Mouse (Mus musculus): Measurements from ENCODE around the gene Pcyt1a. TPM values are rescaled to one million over a fixed set of nuclear protein-coding genes. Genes with fewer than 3 reads are reported as not detected.

Gene Pcyt1a
- total RNA-seq, 2 experiments from 2014 or later: 39.6 to 42.7 TPM

DNA sequence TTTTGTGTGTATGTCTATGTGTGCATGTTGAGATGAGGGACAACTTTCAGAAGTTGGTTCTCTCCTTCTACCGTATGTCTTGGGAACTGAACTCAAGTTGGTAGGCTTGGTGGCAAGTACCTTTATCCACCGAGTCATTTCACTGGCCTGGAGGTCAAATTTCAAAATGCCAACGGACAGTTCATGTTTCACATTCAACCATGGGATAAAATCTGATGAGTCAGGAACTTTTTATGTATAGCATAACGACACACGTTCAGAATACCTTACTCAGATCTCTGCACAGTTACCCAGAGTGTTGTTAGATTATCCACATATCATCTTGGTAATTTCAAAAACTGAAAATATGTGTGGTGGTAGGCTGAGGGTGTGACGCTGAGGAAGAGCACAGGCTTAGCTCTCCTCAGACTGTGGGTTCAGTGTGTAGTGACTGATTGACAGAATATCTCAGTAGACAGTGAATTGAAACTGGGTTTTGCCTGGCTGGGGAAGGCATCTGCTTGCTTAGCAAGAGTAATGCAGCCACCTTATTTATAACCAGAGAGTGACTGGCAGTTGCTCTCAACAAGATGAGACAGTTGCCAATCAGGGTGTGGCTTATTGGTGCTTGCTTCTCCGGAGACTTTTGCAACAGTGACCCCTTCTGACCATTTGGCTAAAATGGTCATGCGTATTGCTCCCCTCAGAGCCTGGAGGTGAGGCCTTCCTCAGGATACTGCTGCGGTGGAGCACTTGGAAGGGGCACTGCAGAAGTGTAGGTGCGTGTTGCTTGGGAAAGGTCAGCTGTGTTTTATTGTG lies 27.1 kb downstream of the Pcyt1a start:
- peak; percentile 41 for TF ChIP-seq CTCF (IDR thresholded peaks at IDR 0.05)
- peak in 1 of 2 experiments; percentile 28 for DNase-seq (ENCODE audit: extremely low spot score in 1 of 2, low spot score in 2 of 2)
- H3K27ac ChIP-seq: no peak overlapping the region
- intact Hi-C loops (cut with DNase I): loop anchor here (5.0 kb wide), 1 partner anchor 195 kb away; no protein-coding TSS in a partner anchor
- no peak overlapping the region for H3K4me3 ChIP-seq

GRCm38 (mm10) chr16:32460518-32460917 lies 29.8 kb downstream of the Pcyt1a start:
- no peak; the same call in none of the 2 replicates for TF ChIP-seq CTCF (IDR thresholded peaks at IDR 0.05)
- H3K4me3 ChIP-seq: no peak overlapping the region
- intact Hi-C loops (cut with DNase I): no loop called here

DNA sequence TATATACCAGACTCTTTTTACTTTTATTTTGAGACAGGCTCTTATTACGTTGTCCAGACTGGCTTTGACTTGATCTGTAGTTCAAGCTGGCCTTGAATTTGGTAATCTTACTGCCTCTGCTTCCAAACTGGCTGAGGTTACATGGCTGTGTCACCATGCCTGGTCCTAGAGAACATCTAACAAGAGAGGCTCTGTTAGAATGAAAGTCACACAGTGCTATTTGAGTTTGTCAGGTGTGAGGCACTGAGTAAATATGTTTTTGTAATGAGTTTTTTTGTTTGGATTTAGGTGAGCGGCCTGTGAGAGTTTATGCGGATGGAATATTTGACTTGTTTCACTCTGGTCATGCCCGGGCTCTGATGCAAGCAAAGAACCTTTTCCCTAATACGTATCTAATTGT lies 31.0 kb downstream of the Pcyt1a start:
- H3K27ac ChIP-seq: no peak overlapping the region
- no peak overlapping the region for H3K4me3 ChIP-seq
- no peak for DNase-seq (ENCODE audit: extremely low spot score in 1 of 2, low spot score in 2 of 2)
- TF ChIP-seq CTCF (IDR thresholded peaks at IDR 0.05): no peak
- intact Hi-C loops (cut with DNase I): no loop called here

More at GRCm38 (mm10) chr16:32460518-32460917, 29.8 kb downstream of the Pcyt1a start:
- no peak overlapping the region for H3K27ac ChIP-seq
- no peak for DNase-seq (ENCODE audit: extremely low spot score in 1 of 2, low spot score in 2 of 2)

DNA sequence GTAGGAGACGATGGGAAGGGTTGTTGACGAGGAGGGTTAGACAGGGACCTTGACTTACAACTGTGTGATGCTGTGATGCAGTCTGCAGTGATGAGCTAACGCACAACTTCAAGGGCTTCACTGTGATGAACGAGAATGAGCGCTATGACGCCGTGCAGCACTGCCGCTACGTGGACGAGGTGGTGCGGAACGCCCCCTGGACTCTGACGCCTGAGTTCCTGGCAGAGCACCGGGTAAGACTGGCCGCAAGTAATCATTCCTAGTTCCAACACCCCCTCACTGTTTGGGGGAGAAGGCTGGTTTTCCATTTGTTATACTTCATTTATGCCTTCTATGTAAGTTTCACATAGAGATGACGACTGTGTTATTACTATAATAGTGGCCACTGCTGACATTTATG lies 32.2 kb downstream of the Pcyt1a start:
- no peak for DNase-seq (ENCODE audit: extremely low spot score in 1 of 2, low spot score in 2 of 2)
- intact Hi-C loops (cut with DNase I): no loop called here
- no peak overlapping the region for H3K27ac ChIP-seq
- no peak overlapping the region for H3K4me3 ChIP-seq
- TF ChIP-seq CTCF (IDR thresholded peaks at IDR 0.05): no peak

GRCm38 (mm10) chr16:32463426-32463825 lies 32.7 kb downstream of the Pcyt1a start:
- intact Hi-C loops (cut with DNase I): no loop called here
- TF ChIP-seq CTCF (IDR thresholded peaks at IDR 0.05): no peak
- no peak overlapping the region for H3K4me3 ChIP-seq
- no peak for DNase-seq (ENCODE audit: extremely low spot score in 1 of 2, low spot score in 2 of 2)
- H3K27ac ChIP-seq: no peak overlapping the region

DNA sequence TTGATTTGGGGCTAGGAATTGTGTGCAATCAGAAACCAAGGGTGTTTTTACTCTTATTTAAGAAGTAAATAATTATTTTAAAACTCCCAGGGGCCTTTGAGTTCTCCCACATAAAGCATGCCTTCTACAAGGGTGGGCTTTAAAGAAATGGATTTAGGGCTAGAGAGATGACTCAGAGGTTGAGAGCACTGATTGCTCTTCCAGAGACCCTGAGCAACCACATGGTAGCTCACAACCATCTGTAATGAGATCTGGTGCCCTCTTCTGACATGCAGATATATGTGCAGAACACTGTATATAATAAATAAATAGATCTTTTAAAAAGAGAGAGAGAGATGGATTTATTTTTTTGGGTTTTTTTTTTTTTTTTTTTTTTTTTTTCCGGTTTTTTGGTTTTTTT lies 34.2 kb downstream of the Pcyt1a start:
- TF ChIP-seq CTCF (IDR thresholded peaks at IDR 0.05): no peak; the same call in 1 of the 2 replicates
- intact Hi-C loops (cut with DNase I): no loop called here
- no peak for DNase-seq (ENCODE audit: extremely low spot score in 1 of 2, low spot score in 2 of 2)
- Histone ChIP-seq H3K4me3 (no peak overlapping the region), H3K27ac (no peak overlapping the region)

DNA sequence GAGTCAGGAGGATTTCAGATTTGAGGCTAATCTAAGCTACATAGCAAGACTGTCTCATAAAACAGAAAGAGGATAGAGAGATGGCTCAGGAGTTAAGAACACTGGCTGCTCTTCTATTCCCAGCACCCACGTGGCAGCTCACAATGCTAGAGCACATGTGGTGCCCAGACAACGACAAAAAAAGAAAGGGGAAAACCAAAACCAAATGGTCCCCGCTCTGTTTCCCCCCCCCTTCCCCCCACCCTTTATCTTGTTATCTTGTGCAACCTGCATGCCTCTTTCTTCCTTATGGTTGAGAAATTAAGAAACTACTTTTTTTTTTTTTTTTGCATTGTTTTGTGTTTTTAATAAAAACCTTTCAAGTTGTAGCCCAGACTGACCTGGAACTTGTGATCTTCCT lies 37.8 kb downstream of the Pcyt1a start:
- no peak overlapping the region for H3K4me3 ChIP-seq
- intact Hi-C loops (cut with DNase I): no loop called here
- no peak for DNase-seq (ENCODE audit: extremely low spot score in 1 of 2, low spot score in 2 of 2)
- no peak for TF ChIP-seq CTCF (IDR thresholded peaks at IDR 0.05)
- H3K27ac ChIP-seq: no peak overlapping the region

DNA sequence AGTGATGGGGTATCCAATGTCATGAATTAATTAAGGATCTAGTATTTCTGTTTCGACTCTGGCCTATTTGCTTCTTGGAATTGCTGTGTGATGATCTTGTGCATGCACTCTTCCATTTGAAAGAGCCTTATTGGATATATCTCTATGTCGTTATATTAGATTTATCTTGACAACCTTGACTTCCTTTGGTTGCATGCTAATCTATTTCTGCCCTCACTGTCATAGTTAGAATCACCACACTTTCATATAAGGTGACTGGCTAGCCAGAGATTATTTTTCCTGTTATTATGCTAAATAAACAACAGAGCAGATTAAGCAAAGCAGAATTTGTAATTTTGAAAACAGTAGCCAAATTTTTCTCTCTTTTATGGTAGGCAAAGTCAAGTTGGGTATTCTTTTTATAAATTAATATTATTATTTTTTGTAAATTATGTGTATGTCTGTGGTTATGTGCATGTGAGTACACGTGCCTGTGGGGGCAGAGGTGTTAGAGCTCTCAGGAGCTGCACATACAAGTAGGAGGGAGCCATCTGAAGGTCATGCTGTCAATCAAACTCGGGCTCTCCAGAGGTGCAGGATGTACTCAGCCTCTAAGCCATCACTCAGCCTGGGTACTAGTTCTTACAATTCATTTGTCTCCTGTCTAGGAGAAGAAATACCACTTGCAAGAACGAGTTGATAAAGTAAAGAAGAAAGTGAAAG lies 38.8 kb downstream of the Pcyt1a start:
- Histone ChIP-seq H3K27ac (no peak overlapping the region), H3K4me3 (no peak overlapping the region)
- intact Hi-C loops (cut with DNase I): no loop called here
- TF ChIP-seq CTCF (IDR thresholded peaks at IDR 0.05): no peak
- no peak for DNase-seq (ENCODE audit: extremely low spot score in 1 of 2, low spot score in 2 of 2)

GRCm38 (mm10) chr16:32472276-32473015 lies 41.7 kb downstream of the Pcyt1a start:
- no peak for DNase-seq (ENCODE audit: extremely low spot score in 1 of 2, low spot score in 2 of 2)
- H3K27ac ChIP-seq: peak overlapping the region; percentile 22
- intact Hi-C loops (cut with DNase I): no loop called here
- no peak overlapping the region for H3K4me3 ChIP-seq
- no peak for TF ChIP-seq CTCF (IDR thresholded peaks at IDR 0.05)

- no peak overlapping the region for H3K27ac ChIP-seq
- intact Hi-C loops (cut with DNase I): no loop called here
- no peak for DNase-seq (ENCODE audit: extremely low spot score in 1 of 2, low spot score in 2 of 2)
- TF ChIP-seq CTCF (IDR thresholded peaks at IDR 0.05): no peak
- no peak overlapping the region for H3K4me3 ChIP-seq
Observed at GRCm38 (mm10) chr16:32477315-32477714, 46.6 kb downstream of the Pcyt1a start.

- TF ChIP-seq CTCF (IDR thresholded peaks at IDR 0.05): no peak
- Histone ChIP-seq H3K27ac (no peak overlapping the region), H3K4me3 (no peak overlapping the region)
- intact Hi-C loops (cut with DNase I): no loop called here
- no peak for DNase-seq (ENCODE audit: extremely low spot score in 1 of 2, low spot score in 2 of 2)
Observed at GRCm38 (mm10) chr16:32479415-32479814, 48.7 kb downstream of the Pcyt1a start.

GRCm38 (mm10) chr16:32484431-32484871 lies 53.7 kb downstream of the Pcyt1a start:
- no peak for DNase-seq (ENCODE audit: extremely low spot score in 1 of 2, low spot score in 2 of 2)
- H3K27ac ChIP-seq: no peak overlapping the region
- H3K4me3 ChIP-seq: no peak overlapping the region
- intact Hi-C loops (cut with DNase I): no loop called here
- no peak for TF ChIP-seq CTCF (IDR thresholded peaks at IDR 0.05)
